ENCODE assay signal across 15 mouse cellular contexts in the genomic region with DNA sequence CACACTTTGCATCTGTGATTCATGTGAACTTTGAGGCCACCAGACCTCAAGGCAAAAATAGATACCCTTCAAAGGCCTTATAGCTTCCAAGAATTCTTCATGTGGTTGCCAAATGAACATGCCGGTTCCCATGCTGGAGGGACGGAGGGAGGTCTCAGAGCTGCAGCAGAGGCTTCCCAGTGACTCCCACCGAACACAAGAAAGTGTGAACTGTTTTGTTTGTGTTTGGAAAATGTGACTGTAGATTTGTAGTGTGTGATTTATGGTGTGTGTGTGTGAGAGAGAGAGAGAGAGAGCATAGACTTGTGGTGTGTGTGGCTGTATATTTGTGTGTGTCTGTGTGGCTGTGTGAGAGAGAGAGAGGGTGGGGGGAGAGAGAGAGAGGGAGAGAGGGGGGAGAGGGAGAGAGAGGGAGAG.
A peak's percentile ranks its signal among the peaks of the same experiment; 100 is the strongest.
DNase-seq lines count a peak whose midpoint lies in the region; ATAC-seq and TF ChIP-seq lines count a peak whose summit lies in the region.
"Had no signal": no experiment of that assay in that cellular context is flagged by ENCODE, and none has a peak within 500 bp of the region (broad histone marks: within the 10 kb centered on the region; RNA-seq: fewer than 3 reads in every experiment).

No protein-coding gene starts in this region.

- no peaks in the 10 kb centered on the region for H3K36me3 ChIP-seq in lung, postnatal 0 days (ENCODE audit: insufficient read depth, low read length)
- H3K36me3 ChIP-seq in heart, embryonic 12.5 days: no peaks in the 10 kb centered on the region
- no peaks in the 10 kb centered on the region for H3K36me3 ChIP-seq in hindbrain, embryonic 14.5 days (replicated peaks; ENCODE audit: control insufficient read depth, insufficient read depth)

- TF ChIP-seq EP300 in lung, postnatal 0 days (IDR thresholded peaks at IDR 0.05): peak; percentile 18; the same call in 1 of the 2 replicates

- ATAC-seq in lung, postnatal 0 days: peak; percentile 77
- no peak for ATAC-seq in heart, embryonic 12.5 days (ENCODE audit: insufficient number of reproducible peaks, low FRiP score)
- ATAC-seq in hindbrain, embryonic 14.5 days (ENCODE audit: low FRiP score): no peak
- ATAC-seq: CD4-positive, CD25-positive, alpha-beta regulatory T cell, adult 4 months; Patski had no signal

- H3K9me3 ChIP-seq in lung, postnatal 0 days (ENCODE audit: low read length): no peaks in the 10 kb centered on the region
- H3K9me3 ChIP-seq in heart, embryonic 12.5 days (replicated peaks): peaks cover 7% of the 10 kb centered on the region; the same call in 1 of the 2 replicates
- H3K9me3 ChIP-seq in hindbrain, embryonic 14.5 days (ENCODE audit: control insufficient read depth, low read length): no peaks in the 10 kb centered on the region
- H3K9me3 ChIP-seq: megakaryocyte, embryonic 14.5 days had no signal

- TF ChIP-seq POLR2A in olfactory bulb, adult 2 months (IDR thresholded peaks at IDR 0.05; ENCODE audit: insufficient read depth, low read depth, low read length): no peak

- DNase-seq in gastrocnemius, adult 2 months: no peak
- DNase-seq in gastrocnemius, adult 18-20 months (ENCODE audit: low spot score): no peak
- peak; percentile 62 for DNase-seq in lung, postnatal 0 days (ENCODE audit: low spot score)
- no peak for DNase-seq in lung, postnatal 36 days
- no peak for DNase-seq in right cerebral cortex, postnatal 36 days (ENCODE audit: low spot score in 2 of 2)
- DNase-seq in hindbrain, embryonic 14.5 days (ENCODE audit: low spot score): no peak
- DNase-seq: adrenal gland, postnatal 10 days; cerebellum, adult 11 months; kidney, postnatal 10 days; layer of hippocampus, postnatal 36 days had no signal

- intact Hi-C loops in gastrocnemius, adult 2 months (cut with DNase I): no loop called here

- peak overlapping the region; percentile 41 for H3K4me3 ChIP-seq in gastrocnemius, adult 2 months
- H3K4me3 ChIP-seq in lung, postnatal 0 days (ENCODE audit: low read depth, low read length): no peak overlapping the region
- no peak overlapping the region for H3K4me3 ChIP-seq in heart, embryonic 12.5 days
- H3K4me3 ChIP-seq in olfactory bulb, adult 2 months (ENCODE audit: insufficient read depth, low read depth, low read length): no peak overlapping the region
- no peak overlapping the region for H3K4me3 ChIP-seq in hindbrain, embryonic 14.5 days (replicated peaks; ENCODE audit: low read length)
- H3K4me3 ChIP-seq: megakaryocyte, embryonic 14.5 days had no signal

- H3K4me1 ChIP-seq in lung, postnatal 0 days (ENCODE audit: insufficient read depth, low read depth, low read length): no peaks in the 10 kb centered on the region
- H3K4me1 ChIP-seq in heart, embryonic 12.5 days (replicated peaks): peaks cover 21% of the 10 kb centered on the region
- H3K4me1 ChIP-seq in olfactory bulb, adult 2 months (ENCODE audit: control insufficient read depth, insufficient read depth, low read length): peaks cover 15% of the 10 kb centered on the region
- 0 out of 2 replicates have a peak, but pooled peaks cover 6% of the 10 kb centered on the region for H3K4me1 ChIP-seq in hindbrain, embryonic 14.5 days (replicated peaks; ENCODE audit: control insufficient read depth, insufficient read depth, low read length)

- no peak overlapping the region for H3K9ac ChIP-seq in lung, postnatal 0 days (replicated peaks; ENCODE audit: low read depth)
- no peak overlapping the region; the same call in 1 of the 2 replicates for H3K9ac ChIP-seq in heart, embryonic 12.5 days
- no peak overlapping the region for H3K9ac ChIP-seq in hindbrain, embryonic 14.5 days

- H3K27me3 ChIP-seq in lung, postnatal 0 days (replicated peaks; ENCODE audit: insufficient read depth, low read length): no peaks in the 10 kb centered on the region
- no peaks in the 10 kb centered on the region for H3K27me3 ChIP-seq in heart, embryonic 12.5 days (replicated peaks)
- H3K27me3 ChIP-seq in hindbrain, embryonic 14.5 days (ENCODE audit: control insufficient read depth, insufficient read depth, low read length): no peaks in the 10 kb centered on the region
- H3K27me3 ChIP-seq: Patski had no signal

- H3K4me2 ChIP-seq in lung, postnatal 0 days (replicated peaks; ENCODE audit: low read depth, low read length): no peak overlapping the region
- H3K4me2 ChIP-seq in heart, embryonic 12.5 days: 0 out of 2 replicates have a peak overlapping the region, but pooled peaks have one; percentile 26
- H3K4me2 ChIP-seq in hindbrain, embryonic 14.5 days (replicated peaks): no peak overlapping the region

- whole genome bisulfite sequencing in lung, postnatal 0 days: 57% methylated on average over 3 of the region's 3 CpGs
- WGBS in heart, embryonic 12.5 days: 41% methylated on average over 3 of the region's 3 CpGs
- 14% methylated on average over 3 of the region's 3 CpGs for WGBS in olfactory bulb, adult 2 months
- WGBS in hindbrain, embryonic 14.5 days: 67% methylated on average over 3 of the region's 3 CpGs

- TF ChIP-seq CTCF in gastrocnemius, adult 2 months (IDR thresholded peaks at IDR 0.05): no peak
- no peak for TF ChIP-seq CTCF in lung, postnatal 0 days (IDR thresholded peaks at IDR 0.05)
- TF ChIP-seq CTCF in olfactory bulb, adult 2 months (IDR thresholded peaks at IDR 0.05; ENCODE audit: insufficient read depth, low read depth, low read length): no peak

- H3K27ac ChIP-seq in gastrocnemius, adult 2 months: peak overlapping the region; percentile 60
- H3K27ac ChIP-seq in lung, postnatal 0 days (ENCODE audit: low read length): no peak overlapping the region
- H3K27ac ChIP-seq in heart, embryonic 12.5 days (ENCODE audit: poor library complexity, severe bottlenecking): peak overlapping the region; percentile 38
- peak overlapping the region; percentile 75 for H3K27ac ChIP-seq in olfactory bulb, adult 2 months (ENCODE audit: insufficient read depth, low read depth, low read length)
- no peak overlapping the region for H3K27ac ChIP-seq in hindbrain, embryonic 14.5 days

Comparison
In these comparisons a context has a peak if more than half of its experiments do, and no peak if none do; other contexts are left out.
1. H3K27ac ChIP-seq: peak in gastrocnemius, adult 2 months (single experiment), heart, embryonic 12.5 days (single experiment) and olfactory bulb, adult 2 months (single experiment); none in lung, postnatal 0 days (single experiment) and hindbrain, embryonic 14.5 days (single experiment).